Mouse (Mus musculus) lung, embryonic 15.5 days (tissue): ENCODE data around the gene Spink2. TPM values are rescaled to one million over a fixed set of nuclear protein-coding genes. Genes with fewer than 3 reads are reported as not detected.

ENCODE experiments used
- ATAC-seq: fragments of 200-750 bp; cut with Nextera tagmentation; 2 replicates; pipeline ENCODE4 v1.8.0; 2017; ENCODE audit warnings: moderate number of reproducible peaks, borderline replicate concordance; ENCODE audit not compliant: low FRiP score, low TSS enrichment; ENCODE audit errors: extremely low read depth
- H3K27ac ChIP-seq: fragments of 300-500 bp; sonication (generic); 2 replicates; pipeline ENCODE4 v1.5.1; 2015; ENCODE audit warnings: moderate library complexity, mild to moderate bottlenecking, inconsistent platforms
- H3K27me3 ChIP-seq: fragments of 300-500 bp; sonication (generic); 2 replicates; pipeline ENCODE4 v1.6.1; 2015; ENCODE audit warnings: inconsistent platforms
- H3K36me3 ChIP-seq: fragments of 300-500 bp; sonication (generic); 2 replicates; pipeline ENCODE4 v1.6.1; 2015; ENCODE audit warnings: inconsistent platforms
- H3K4me1 ChIP-seq: fragments of 300-500 bp; sonication (generic); 2 replicates; pipeline ENCODE4 v1.6.1; 2015; ENCODE audit warnings: inconsistent platforms
- H3K4me2 ChIP-seq: fragments of 300-500 bp; sonication (generic); 2 replicates; pipeline ENCODE4 v1.6.1; 2015; ENCODE audit warnings: inconsistent platforms, mild to moderate bottlenecking, moderate library complexity
- H3K4me3 ChIP-seq: fragments of 300-500 bp; sonication (generic); 2 replicates; pipeline ENCODE4 v1.5.1; 2015; ENCODE audit warnings: mild to moderate bottlenecking, inconsistent platforms
- H3K9ac ChIP-seq: fragments of 300-500 bp; sonication (generic); 2 replicates; pipeline ENCODE4 v1.6.1; 2015; ENCODE audit warnings: inconsistent platforms
- H3K9me3 ChIP-seq: fragments of 300-500 bp; sonication (generic); 2 replicates; pipeline ENCODE4 v1.6.1; 2016; ENCODE audit warnings: inconsistent platforms
- WGBS: fragments of 180-500 bp; shearing (Covaris S2); methylation state at CpG from one replicate; pipeline ENCODE4 v1.1.7; 2015; 5-methylcytosine and 5-hydroxymethylcytosine counted together
- polyA plus RNA-seq: library from polyadenylated mRNA; unstranded; fragments of >200 nt; fragmentation: Nextera tagmentation; extraction: Ambion mirVana; gene quantifications from 2 replicates; pipeline ENCODE4 v1.2.1, GENCODE M21; 2015

Gene Spink2
- polyA plus RNA-seq, 1 experiment from 2014 or later = 1.6 TPM

DNA sequence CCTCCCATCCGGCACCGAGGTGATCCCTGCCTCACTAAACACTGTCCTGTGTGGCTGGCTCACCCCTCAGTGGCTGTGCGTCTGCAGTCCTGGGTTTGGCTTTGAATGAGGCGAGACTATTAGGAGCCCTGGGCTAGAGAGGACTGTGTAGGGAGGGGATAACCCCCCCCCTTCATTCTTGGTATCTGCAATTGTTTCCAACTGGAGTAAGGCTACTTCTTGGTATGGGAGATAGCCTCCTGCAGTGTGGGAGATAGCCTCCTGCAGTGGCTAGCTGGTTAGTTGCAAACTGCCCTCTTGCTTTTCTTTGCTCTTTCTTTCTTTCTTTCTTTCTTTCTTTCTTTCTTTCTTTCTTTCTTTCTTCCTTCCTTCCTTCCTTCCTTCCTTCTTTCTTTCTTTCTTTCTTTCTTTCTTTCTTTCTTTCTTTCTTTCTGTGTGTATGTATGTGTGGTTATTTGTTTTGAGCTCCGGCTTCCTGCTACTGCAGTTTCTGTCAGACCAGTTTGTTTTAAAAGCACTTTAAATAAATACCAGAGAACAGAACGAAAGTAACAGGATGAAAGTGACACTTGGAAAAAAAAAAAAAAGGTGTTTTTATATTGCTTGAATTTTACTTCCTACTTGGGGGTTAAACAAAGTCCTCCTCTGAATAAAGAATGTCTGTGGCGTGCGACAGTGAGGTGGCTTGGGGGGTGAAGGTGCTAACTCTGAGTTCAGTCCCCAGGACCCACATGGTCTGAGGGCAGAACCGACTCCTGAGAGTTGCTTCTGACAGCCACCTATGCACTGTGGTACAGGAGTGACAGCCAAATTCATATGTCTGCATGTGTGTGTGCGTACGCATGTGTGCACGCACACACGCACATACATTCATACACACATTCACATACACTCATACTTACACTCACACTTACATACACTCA lies 45.3 kb downstream of the Spink2 start:
- Histone ChIP-seq H3K4me3 (no peak overlapping the region), H3K4me1 (peaks cover 4% of the 10 kb centered on the region), H3K9ac (no peak overlapping the region), H3K9me3 (no peaks in the 10 kb centered on the region), H3K4me2 (no peak overlapping the region), H3K36me3 (no peaks in the 10 kb centered on the region), H3K27ac (peak overlapping the region; percentile 66), H3K27me3 (no peaks in the 10 kb centered on the region)
- ATAC-seq = 0 out of 2 replicates have a peak, but pooled peaks have one; percentile 32
- WGBS = 46% methylated on average over 13 of the region's 13 CpGs

DNA sequence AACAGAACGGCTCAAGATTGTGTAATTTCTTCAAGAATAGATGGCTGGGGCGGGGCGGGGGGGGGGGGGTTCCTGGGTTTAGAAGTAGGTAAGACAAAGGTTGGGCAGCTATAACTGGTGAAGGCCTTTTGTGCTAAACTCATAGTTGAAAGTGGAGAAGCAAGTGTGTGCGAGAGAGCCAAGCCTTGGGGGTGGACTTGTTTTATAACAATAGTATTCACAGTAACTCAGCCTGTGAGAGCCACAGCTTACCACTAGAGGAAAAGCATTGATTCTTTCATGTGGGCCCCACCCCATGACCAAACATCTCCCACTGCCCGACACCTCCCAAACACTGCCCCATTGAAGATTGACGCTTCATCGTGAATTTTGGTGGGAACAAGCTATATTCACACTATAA lies 47.7 kb downstream of the Spink2 start:
- Histone ChIP-seq H3K27me3 (no peaks in the 10 kb centered on the region), H3K27ac (no peak overlapping the region), H3K9ac (no peak overlapping the region), H3K9me3 (no peaks in the 10 kb centered on the region), H3K4me2 (no peak overlapping the region), H3K36me3 (no peaks in the 10 kb centered on the region), H3K4me1 (peaks cover 4% of the 10 kb centered on the region), H3K4me3 (no peak overlapping the region)
- no peak for ATAC-seq
- 74% methylated on average over 7 of the region's 7 CpGs for WGBS

DNA sequence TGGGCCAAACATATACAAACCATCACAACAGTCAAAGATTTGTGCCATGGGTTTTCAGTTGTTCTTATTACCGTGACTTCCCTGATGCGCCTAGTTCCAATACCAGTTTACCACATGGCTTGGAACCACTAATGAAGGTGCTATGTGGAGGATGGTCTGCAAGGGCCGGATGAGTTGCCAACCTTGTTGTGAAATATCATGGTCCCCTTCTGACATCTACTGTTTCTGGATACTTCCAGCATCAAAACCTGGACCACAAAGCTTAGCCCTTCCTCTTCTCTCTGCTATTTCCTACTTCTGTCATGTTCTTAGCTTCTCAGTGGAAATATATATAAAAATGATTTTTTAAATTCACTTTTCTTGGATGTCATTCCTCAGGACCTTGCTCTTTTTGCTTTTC lies 48.7 kb downstream of the Spink2 start:
- no peak for ATAC-seq
- no peaks in the 10 kb centered on the region for H3K36me3 ChIP-seq
- 88% methylated on average over 3 of the region's 3 CpGs for WGBS
- no peaks in the 10 kb centered on the region for H3K9me3 ChIP-seq
- no peak overlapping the region for H3K9ac ChIP-seq
- H3K27me3 ChIP-seq = no peaks in the 10 kb centered on the region
- no peak overlapping the region for H3K4me2 ChIP-seq
- H3K4me3 ChIP-seq = no peak overlapping the region
- H3K4me1 ChIP-seq = peaks cover 10% of the 10 kb centered on the region
- H3K27ac ChIP-seq = no peak overlapping the region

DNA sequence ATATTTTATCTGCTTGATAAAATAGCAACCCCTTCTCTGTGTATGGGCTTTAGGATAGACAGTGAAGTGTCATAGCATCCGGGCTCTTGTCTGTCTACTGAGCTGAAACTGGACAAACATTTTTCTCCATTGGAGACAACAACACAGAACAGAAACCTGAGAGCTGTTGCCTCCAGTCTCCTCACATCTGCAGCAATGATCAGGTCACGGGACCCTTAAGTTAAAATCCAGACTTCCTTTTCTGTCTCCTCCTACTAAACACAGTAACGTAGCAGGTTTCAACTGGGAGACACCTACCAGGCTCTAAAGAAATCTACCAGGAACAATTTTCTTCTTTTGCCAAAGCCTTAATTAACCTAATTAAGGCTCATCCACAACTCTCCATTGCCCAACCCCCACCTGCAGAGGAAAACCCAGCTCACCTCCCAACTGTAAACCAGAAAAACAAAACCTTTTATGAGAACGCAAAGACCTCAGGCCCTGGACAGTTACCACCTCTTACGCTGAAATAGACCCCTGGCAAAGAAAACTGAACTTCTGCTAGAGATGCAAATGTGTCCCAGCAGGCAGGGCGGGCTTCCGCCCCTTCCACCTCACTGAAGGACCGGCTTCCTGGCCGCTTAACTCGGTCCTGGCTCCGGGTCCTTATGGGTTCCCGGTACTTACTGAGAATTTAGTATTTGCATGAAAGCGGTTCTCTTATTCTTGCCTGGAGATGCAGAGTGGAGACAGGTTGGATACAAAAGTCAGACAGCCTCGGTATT lies 53.3 kb downstream of the Spink2 start:
- no peaks in the 10 kb centered on the region for H3K9me3 ChIP-seq
- H3K27me3 ChIP-seq = no peaks in the 10 kb centered on the region
- no peak overlapping the region for H3K4me3 ChIP-seq
- H3K4me1 ChIP-seq = peaks cover 29% of the 10 kb centered on the region
- no peak overlapping the region for H3K9ac ChIP-seq
- 47% methylated on average over 14 of the region's 14 CpGs for WGBS
- ATAC-seq = no peak
- no peaks in the 10 kb centered on the region for H3K36me3 ChIP-seq
- H3K27ac ChIP-seq = no peak overlapping the region
- H3K4me2 ChIP-seq = no peak overlapping the region

- Histone ChIP-seq H3K9ac (no peak overlapping the region), H3K27ac (no peak overlapping the region), H3K4me2 (no peak overlapping the region), H3K9me3 (no peaks in the 10 kb centered on the region), H3K4me1 (peaks cover 29% of the 10 kb centered on the region), H3K36me3 (no peaks in the 10 kb centered on the region), H3K27me3 (no peaks in the 10 kb centered on the region), H3K4me3 (no peak overlapping the region)
- ATAC-seq = no peak
- WGBS = 54% methylated on average over 5 of the region's 5 CpGs
Measured at GRCm38 (mm10) chr5:77156938-77157337, 54.3 kb downstream of the Spink2 start.

GRCm38 (mm10) chr5:77155526-77155925 lies 55.7 kb downstream of the Spink2 start:
- Histone ChIP-seq H3K4me3 (no peak overlapping the region), H3K9ac (no peak overlapping the region), H3K4me1 (peaks cover 29% of the 10 kb centered on the region), H3K9me3 (no peaks in the 10 kb centered on the region), H3K4me2 (no peak overlapping the region), H3K36me3 (no peaks in the 10 kb centered on the region), H3K27me3 (no peaks in the 10 kb centered on the region), H3K27ac (peak overlapping the region; percentile 85)
- no peak for ATAC-seq
- WGBS = 75% methylated on average over 12 of the region's 12 CpGs

Other genes starting within 250 kb of the Spink2 start
- 83.6 and 87.8 TPM in 2 replicates for gene Srp72, start 236.8 kb downstream of the Spink2 start, polyA plus RNA-seq
- gene Arl9, start 207.4 kb downstream of the Spink2 start, polyA plus RNA-seq = 0.31 TPM in 1 of 2 replicates, not detected in the other
- 0.83 and 0.93 TPM in 2 replicates for gene Thegl, start 195.4 kb downstream of the Spink2 start, polyA plus RNA-seq
- gene Hopx, start 96.3 kb downstream of the Spink2 start, polyA plus RNA-seq = 6.4 and 7.9 TPM in 2 replicates
- gene Rest, start 54.0 kb upstream of the Spink2 start, polyA plus RNA-seq = 33.5 and 34.2 TPM in 2 replicates
- 28.4 and 29.4 TPM in 2 replicates for gene Noa1, start 98.6 kb upstream of the Spink2 start, polyA plus RNA-seq
- 64.0 and 65.1 TPM in 2 replicates for gene Polr2b, start 98.7 kb upstream of the Spink2 start, polyA plus RNA-seq
- gene Igfbp7, start 196.6 kb upstream of the Spink2 start, polyA plus RNA-seq = 77.7 and 88.4 TPM in 2 replicates